Mouse (Mus musculus) G1E (cell line): ENCODE data around the gene Cib4.

Source experiments
- CTCF ChIP-seq: IDR thresholded peaks from 2 replicates; pipeline ENCODE4 v1.5.1; 2012; ENCODE audit warnings: low read depth, low read length, inconsistent platforms, mixed read lengths
- GATA1 ChIP-seq: IDR thresholded peaks from 2 replicates; pipeline ENCODE4 v1.6.1; 2012; ENCODE audit warnings: borderline replicate concordance, low read length, inconsistent platforms, mixed read lengths
- POLR2AphosphoS5 ChIP-seq: IDR thresholded peaks from 2 replicates; pipeline ENCODE4 v1.6.1; 2012; ENCODE audit warnings: low read depth, low read length, inconsistent platforms; ENCODE audit not compliant: insufficient replicate concordance
- TAL1 ChIP-seq: conservative IDR thresholded peaks from 2 replicates; pipeline ENCODE4 v1.6.1; 2012; ENCODE audit warnings: low read depth, low read length, inconsistent platforms, mixed read lengths

- no peak for TF ChIP-seq CTCF
- no peak for TF ChIP-seq TAL1
- TF ChIP-seq GATA1, result no peak
- TF ChIP-seq POLR2AphosphoS5, result no peak
Measured at GRCm38 (mm10) chr5:30588301-30588968, 42.8 kb upstream of the Cib4 start.
